Comparison of ENCODE assay signal across 7 mouse cellular contexts in genomic region chr3:31056047-31056650, GRCm38 (mm10). TPM values are rescaled to one million over a fixed set of nuclear protein-coding genes. Genes with fewer than 3 reads are reported as not detected.
DNase-seq lines count a peak whose midpoint lies in the region; ATAC-seq lines count a peak whose summit lies in the region.

No protein-coding gene starts in this region.

- H3K9me3 ChIP-seq in forebrain, embryonic 15.5 days = no peaks in the 10 kb centered on the region
- no peaks in the 10 kb centered on the region for H3K9me3 ChIP-seq in hindbrain, embryonic 14.5 days (ENCODE audit: control insufficient read depth, low read length)
- no peaks in the 10 kb centered on the region for H3K9me3 ChIP-seq in liver, embryonic 11.5 days (ENCODE audit: control insufficient read depth, low read length)

- H3K9ac ChIP-seq in forebrain, embryonic 15.5 days (replicated peaks) = no peak overlapping the region
- H3K9ac ChIP-seq in hindbrain, embryonic 14.5 days = no peak overlapping the region
- H3K9ac ChIP-seq in liver, embryonic 11.5 days (ENCODE audit: low read depth, low read length) = peak overlapping the region; percentile 71

- H3K36me3 ChIP-seq in forebrain, embryonic 15.5 days = no peaks in the 10 kb centered on the region
- peaks cover 7% of the 10 kb centered on the region for H3K36me3 ChIP-seq in hindbrain, embryonic 14.5 days (replicated peaks; ENCODE audit: control insufficient read depth, insufficient read depth)
- no peaks in the 10 kb centered on the region for H3K36me3 ChIP-seq in liver, embryonic 11.5 days (ENCODE audit: control insufficient read depth, insufficient read depth, low read length)

- peak overlapping the region; percentile 34 for H3K4me3 ChIP-seq in forebrain, embryonic 15.5 days
- peak overlapping the region; percentile 20; the same call in 1 of the 2 replicates for H3K4me3 ChIP-seq in hindbrain, embryonic 14.5 days (replicated peaks; ENCODE audit: low read length)
- H3K4me3 ChIP-seq in liver, embryonic 11.5 days (ENCODE audit: low read depth, low read length) = peak overlapping the region; percentile 63

- no peak overlapping the region for H3K27ac ChIP-seq in forebrain, embryonic 15.5 days (replicated peaks)
- H3K27ac ChIP-seq in hindbrain, embryonic 14.5 days = no peak overlapping the region
- H3K27ac ChIP-seq in liver, embryonic 11.5 days (ENCODE audit: low read depth, low read length) = 0 out of 2 replicates have a peak overlapping the region, but pooled peaks have one; percentile 88

- WGBS in forebrain, embryonic 15.5 days = 33% methylated on average over 17 of the region's 17 CpGs
- 40% methylated on average over 17 of the region's 17 CpGs for WGBS in hindbrain, embryonic 14.5 days
- 20% methylated on average over 17 of the region's 17 CpGs for WGBS in liver, embryonic 11.5 days

- peak; percentile 49 for ATAC-seq in forebrain, embryonic 15.5 days (replicated peaks)
- peak; percentile 52 for ATAC-seq in hindbrain, embryonic 14.5 days (ENCODE audit: low FRiP score)
- peak; percentile 48 for ATAC-seq in liver, embryonic 11.5 days (replicated peaks; ENCODE audit: low FRiP score)

- DNase-seq in MEL-GATA-1-ER (ENCODE audit: extremely low read depth, low read depth) = peak; percentile 60
- DNase-seq in adrenal gland, adult 8-10 months = peak; percentile 43
- no peak for DNase-seq in hindbrain, embryonic 14.5 days (ENCODE audit: low spot score)
- DNase-seq in liver, embryonic 11.5 days (ENCODE audit: low spot score) = peak; percentile 70
- DNase-seq in neural tube, embryonic 10.5 days (ENCODE audit: extremely low spot score, low spot score) = peak; percentile 59
- DNase-seq in yolk sac, embryonic 10.5 days (ENCODE audit: low spot score) = peak; percentile 70

- H3K4me2 ChIP-seq in forebrain, embryonic 15.5 days (replicated peaks) = peak overlapping the region; percentile 49
- H3K4me2 ChIP-seq in hindbrain, embryonic 14.5 days (replicated peaks) = peak overlapping the region; percentile 40
- peak overlapping the region; percentile 69 for H3K4me2 ChIP-seq in liver, embryonic 11.5 days

- peaks cover 9% of the 10 kb centered on the region for H3K4me1 ChIP-seq in forebrain, embryonic 15.5 days
- no peaks in the 10 kb centered on the region for H3K4me1 ChIP-seq in hindbrain, embryonic 14.5 days (replicated peaks; ENCODE audit: control insufficient read depth, insufficient read depth, low read length)
- H3K4me1 ChIP-seq in liver, embryonic 11.5 days (replicated peaks; ENCODE audit: control insufficient read depth, insufficient read depth, low read length) = no peaks in the 10 kb centered on the region; the same call in 1 of the 2 replicates

- no peaks in the 10 kb centered on the region for H3K27me3 ChIP-seq in forebrain, embryonic 15.5 days
- no peaks in the 10 kb centered on the region for H3K27me3 ChIP-seq in hindbrain, embryonic 14.5 days (ENCODE audit: control insufficient read depth, insufficient read depth, low read length)
- no peaks in the 10 kb centered on the region for H3K27me3 ChIP-seq in liver, embryonic 11.5 days (replicated peaks; ENCODE audit: control insufficient read depth, insufficient read depth, low read length)

RNA-seq across cellular contexts. Expression of gene Skil, which starts 38.7 kb away (rescaled TPM):
- total RNA-seq in adrenal gland, adult 8-10 months (2022) = 10 to 100 TPM; 29.2 to 39.4 (median 34.0) TPM
- 28.6 and 30.7 TPM in 2 replicates for polyA plus RNA-seq in forebrain, embryonic 15.5 days (2015; fragmentation: Nextera tagmentation; extraction: Ambion mirVana)
- 34.4 and 36.5 TPM in 2 replicates for polyA plus RNA-seq in hindbrain, embryonic 14.5 days (2014; fragmentation: Nextera tagmentation; extraction: Ambion mirVana)
- 14.2 and 16.6 TPM in 2 replicates for polyA plus RNA-seq in liver, embryonic 11.5 days (2014; fragmentation: Nextera tagmentation; extraction: Ambion mirVana)
